Mouse (Mus musculus) forebrain, embryonic 14.5 days (tissue): Measurements from ENCODE around the gene Coro7. TPM values are rescaled to one million over a fixed set of nuclear protein-coding genes. Genes with fewer than 3 reads are reported as not detected.
"Not testable (repeated sequence)": the region's sequence is repeated elsewhere in the genome, so short reads cannot be mapped to it uniquely, and the experiment has no call there.

Experiments used
- ATAC-seq: fragments of 200-750 bp; cut with Nextera tagmentation; 2 replicates; pipeline ENCODE4 v1.8.0; 2017; ENCODE audit warnings: mild to moderate bottlenecking, moderate library complexity
- DNase-seq: peaks from one replicate; pipeline ENCODE4 v3.0.0-alpha.2; 2015; ENCODE audit warnings: low spot score
- H3K27ac ChIP-seq: fragments of 300-500 bp; sonication (generic); 2 replicates; pipeline ENCODE4 v1.5.1; 2014; ENCODE audit warnings: low read depth, mild to moderate bottlenecking, control low read depth, low read length, moderate library complexity
- H3K27me3 ChIP-seq: fragments of 300-500 bp; sonication (generic); replicated peaks from 2 replicates; pipeline ENCODE4 v1.6.1; 2014; ENCODE audit warnings: low read length, control low read depth, mixed read lengths; ENCODE audit not compliant: control insufficient read depth, insufficient read depth
- H3K36me3 ChIP-seq: fragments of 300-500 bp; sonication (generic); 2 replicates; pipeline ENCODE4 v1.6.1; 2014; ENCODE audit warnings: low read length, control low read depth; ENCODE audit not compliant: control insufficient read depth, insufficient read depth
- H3K4me1 ChIP-seq: fragments of 300-500 bp; sonication (generic); 2 replicates; pipeline ENCODE4 v1.6.1; 2014; ENCODE audit warnings: antibody characterized with exemption, low read length, control low read depth; ENCODE audit not compliant: control insufficient read depth, insufficient read depth
- H3K4me2 ChIP-seq: fragments of 300-500 bp; sonication (generic); 2 replicates; pipeline ENCODE4 v1.6.1; 2014; ENCODE audit warnings: mild to moderate bottlenecking, control low read depth, low read length
- H3K4me3 ChIP-seq: fragments of 300-500 bp; sonication (generic); 2 replicates; pipeline ENCODE4 v1.5.1; 2014; ENCODE audit warnings: low read depth, low read length, control low read depth
- H3K9ac ChIP-seq: fragments of 300-500 bp; sonication (generic); 2 replicates; pipeline ENCODE4 v1.6.1; 2014; ENCODE audit warnings: mild to moderate bottlenecking, low read length, control low read depth, moderate library complexity
- H3K9me3 ChIP-seq: fragments of 300-500 bp; sonication (generic); replicated peaks from 2 replicates; pipeline ENCODE4 v1.6.1; 2016; ENCODE audit warnings: low read length, control low read depth, mixed read lengths; ENCODE audit not compliant: control insufficient read depth
- WGBS: fragments of 180-500 bp; shearing (Covaris S2); extraction: QIAGEN DNeasy Blood & Tissue Kit; methylation state at CpG from one replicate; pipeline ENCODE4 v1.1.7; 2014; 5-methylcytosine and 5-hydroxymethylcytosine counted together
- polyA plus RNA-seq: library from polyadenylated mRNA; unstranded; fragments of >200 nt; fragmentation: Nextera tagmentation; extraction: Ambion mirVana; gene quantifications from 2 replicates; pipeline ENCODE4 v1.2.1, GENCODE M21; 2014

Gene Coro7
- polyA plus RNA-seq, 1 experiment from 2014 or later: 9.2 TPM

- peak overlapping the region; percentile 59; the same call in 1 of the 2 replicates for H3K27ac ChIP-seq
- ATAC-seq: no peak
- peak overlapping the region; percentile 95 for H3K4me2 ChIP-seq
- H3K9me3 ChIP-seq: no peaks in the 10 kb centered on the region
- H3K27me3 ChIP-seq: no peaks in the 10 kb centered on the region
- 2% methylated on average over 9 of the region's 9 CpGs for WGBS
- peaks cover 24% of the 10 kb centered on the region for H3K36me3 ChIP-seq
- 0 out of 2 replicates have a peak, but pooled peaks cover 6% of the 10 kb centered on the region for H3K4me1 ChIP-seq
- no peak for DNase-seq
- H3K4me3 ChIP-seq: peak overlapping the region; percentile 93
- peak overlapping the region; percentile 90 for H3K9ac ChIP-seq
Observed at GRCm38 (mm10) chr16:4684457-4684791, 4.8 kb upstream of the Coro7 start.

- DNase-seq (peak; percentile 97), ATAC-seq (peak; percentile 90)
- Histone ChIP-seq H3K4me1 (peaks cover 9% of the 10 kb centered on the region; the same call in 1 of the 2 replicates), H3K9me3 (no peaks in the 10 kb centered on the region), H3K36me3 (peaks cover 18% of the 10 kb centered on the region; the same call in 1 of the 2 replicates), H3K4me2 (peak overlapping the region; percentile 95), H3K27me3 (no peaks in the 10 kb centered on the region), H3K27ac (peak overlapping the region; percentile 59; the same call in 1 of the 2 replicates), H3K9ac (peak overlapping the region; percentile 90), H3K4me3 (peak overlapping the region; percentile 93)
- under 1% methylated on average over 54 of the region's 54 CpGs for WGBS
Observed at GRCm38 (mm10) chr16:4683581-4684456, 4.2 kb upstream of the Coro7 start.

- peaks cover 9% of the 10 kb centered on the region; the same call in 1 of the 2 replicates for H3K4me1 ChIP-seq
- peak overlapping the region; percentile 90 for H3K9ac ChIP-seq
- 31% methylated on average over 9 of the region's 9 CpGs for WGBS
- DNase-seq (no peak), ATAC-seq (0 out of 2 replicates have a peak, but pooled peaks have one; percentile 0)
- no peaks in the 10 kb centered on the region for H3K27me3 ChIP-seq
- peak overlapping the region; percentile 93 for H3K4me3 ChIP-seq
- peak overlapping the region; percentile 59; the same call in 1 of the 2 replicates for H3K27ac ChIP-seq
- peaks cover 15% of the 10 kb centered on the region; the same call in 1 of the 2 replicates for H3K36me3 ChIP-seq
- no peaks in the 10 kb centered on the region for H3K9me3 ChIP-seq
- H3K4me2 ChIP-seq: peak overlapping the region; percentile 95
Observed at GRCm38 (mm10) chr16:4683193-4683580, 3.6 kb upstream of the Coro7 start.

- no peaks in the 10 kb centered on the region for H3K9me3 ChIP-seq
- ATAC-seq (no peak), DNase-seq (no peak)
- no peak overlapping the region for H3K4me3 ChIP-seq
- no peak overlapping the region for H3K9ac ChIP-seq
- WGBS: 76% methylated on average over 4 of the region's 4 CpGs
- peaks cover 10% of the 10 kb centered on the region; the same call in 1 of the 2 replicates for H3K36me3 ChIP-seq
- no peaks in the 10 kb centered on the region for H3K27me3 ChIP-seq
- H3K4me2 ChIP-seq: peak overlapping the region; percentile 95; the same call in 1 of the 2 replicates
- no peak overlapping the region for H3K27ac ChIP-seq
- peaks cover 9% of the 10 kb centered on the region; the same call in 1 of the 2 replicates for H3K4me1 ChIP-seq
Observed at GRCm38 (mm10) chr16:4682628-4683179, 3.1 kb upstream of the Coro7 start.

GRCm38 (mm10) chr16:4680922-4681455, 1.4 kb upstream of the Coro7 start:
- not testable (repeated sequence) for H3K4me3 ChIP-seq, H3K9ac ChIP-seq, H3K27me3 ChIP-seq, DNase-seq, H3K27ac ChIP-seq, H3K36me3 ChIP-seq, H3K9me3 ChIP-seq, ATAC-seq, H3K4me2 ChIP-seq, H3K4me1 ChIP-seq
- 87% methylated on average over 3 of the region's 3 CpGs for WGBS

- Histone ChIP-seq H3K9me3 (no peaks in the 10 kb centered on the region), H3K4me2 (peak overlapping the region; percentile 98; the same call in 1 of the 2 replicates), H3K36me3 (peaks cover 19% of the 10 kb centered on the region), H3K9ac (no peak overlapping the region), H3K4me1 (peaks cover 5% of the 10 kb centered on the region; the same call in 1 of the 2 replicates), H3K27me3 (no peaks in the 10 kb centered on the region), H3K4me3 (no peak overlapping the region), H3K27ac (no peak overlapping the region)
- 86% methylated on average over 5 of the region's 5 CpGs for WGBS
- DNase-seq (no peak), ATAC-seq (no peak)
Observed at GRCm38 (mm10) chr16:4678080-4678479, 1.5 kb downstream of the Coro7 start.

GRCm38 (mm10) chr16:4676836-4677235, 2.7 kb downstream of the Coro7 start:
- no peak overlapping the region for H3K4me2 ChIP-seq
- no peaks in the 10 kb centered on the region for H3K27me3 ChIP-seq
- no peak for ATAC-seq
- no peak overlapping the region for H3K9ac ChIP-seq
- no peak overlapping the region for H3K4me3 ChIP-seq
- DNase-seq: no peak
- H3K36me3 ChIP-seq: peaks cover 23% of the 10 kb centered on the region
- peaks cover 4% of the 10 kb centered on the region; the same call in 1 of the 2 replicates for H3K4me1 ChIP-seq
- no peaks in the 10 kb centered on the region for H3K9me3 ChIP-seq
- H3K27ac ChIP-seq: no peak overlapping the region
- WGBS: 97% methylated on average over 5 of the region's 5 CpGs

GRCm38 (mm10) chr16:4674091-4674490, 5.5 kb downstream of the Coro7 start:
- Histone ChIP-seq H3K4me2 (no peak overlapping the region), H3K27me3 (no peaks in the 10 kb centered on the region), H3K4me1 (peaks cover 3% of the 10 kb centered on the region; the same call in 1 of the 2 replicates), H3K9me3 (no peaks in the 10 kb centered on the region), H3K4me3 (no peak overlapping the region), H3K27ac (no peak overlapping the region), H3K36me3 (peaks cover 24% of the 10 kb centered on the region), H3K9ac (no peak overlapping the region)
- 85% methylated on average over 4 of the region's 4 CpGs for WGBS
- no peak for DNase-seq
- no peak for ATAC-seq
